Mouse (Mus musculus): ENCODE results near the gene Trak1. TPM values are rescaled to one million over a fixed set of nuclear protein-coding genes. Genes with fewer than 3 reads are reported as not detected.

Trak1 gene
- polyA plus RNA-seq, 1 experiment: 44.1 TPM

DNA sequence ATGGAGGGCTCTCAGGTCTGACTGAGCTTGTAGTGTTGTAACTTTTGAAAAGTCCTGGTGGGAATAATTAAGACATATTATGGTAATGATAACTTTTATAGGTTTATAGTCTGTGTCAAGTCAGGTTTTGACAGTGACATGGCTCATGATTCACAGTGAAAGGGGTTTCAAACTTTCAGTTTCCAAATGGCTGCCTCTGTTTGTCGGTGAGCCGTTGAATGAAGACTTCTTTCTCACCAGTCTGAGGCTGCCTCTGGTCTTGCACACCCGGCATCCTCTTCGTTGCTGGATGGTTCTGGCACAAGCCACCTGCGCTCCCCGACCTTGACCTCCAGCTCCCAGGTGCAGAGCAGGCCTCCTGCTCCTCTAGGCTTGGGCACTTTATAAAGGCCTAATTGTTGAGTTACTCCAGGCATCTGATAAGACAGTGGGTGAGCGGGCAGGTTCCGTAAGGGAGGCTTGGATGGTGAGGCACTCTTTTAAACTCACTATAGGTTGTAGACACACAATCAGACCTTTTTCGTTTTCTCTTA is 2.0 kb downstream of the Trak1 start:
- H3K36me3 ChIP-seq (ENCODE audit: control insufficient read depth, insufficient read depth, low read length, poor library complexity, severe bottlenecking): no peaks in the 10 kb centered on the region
- no peak overlapping the region for H3K4me3 ChIP-seq (ENCODE audit: low read depth, low read length)
- TF ChIP-seq CTCF (IDR thresholded peaks at IDR 0.05; ENCODE audit: low read depth, low read length) (no peak), EP300 (IDR thresholded peaks at IDR 0.05; ENCODE audit: insufficient read depth, low read depth, low read length) (peak; percentile 76; the same call in 1 of the 2 replicates)
- no peak overlapping the region for H3K9ac ChIP-seq (ENCODE audit: low read depth, poor library complexity, severe bottlenecking)
- H3K27ac ChIP-seq (ENCODE audit: insufficient read depth, low read length): no peak overlapping the region
- H3K27me3 ChIP-seq (ENCODE audit: control insufficient read depth, insufficient read depth, low read length, poor library complexity, severe bottlenecking): no peaks in the 10 kb centered on the region
- H3K9me3 ChIP-seq (replicated peaks; ENCODE audit: control insufficient read depth, insufficient read depth, low read length, poor library complexity, severe bottlenecking): no peaks in the 10 kb centered on the region
- H3K4me1 ChIP-seq (ENCODE audit: control insufficient read depth, insufficient read depth, low read length): peaks cover 7% of the 10 kb centered on the region

DNA sequence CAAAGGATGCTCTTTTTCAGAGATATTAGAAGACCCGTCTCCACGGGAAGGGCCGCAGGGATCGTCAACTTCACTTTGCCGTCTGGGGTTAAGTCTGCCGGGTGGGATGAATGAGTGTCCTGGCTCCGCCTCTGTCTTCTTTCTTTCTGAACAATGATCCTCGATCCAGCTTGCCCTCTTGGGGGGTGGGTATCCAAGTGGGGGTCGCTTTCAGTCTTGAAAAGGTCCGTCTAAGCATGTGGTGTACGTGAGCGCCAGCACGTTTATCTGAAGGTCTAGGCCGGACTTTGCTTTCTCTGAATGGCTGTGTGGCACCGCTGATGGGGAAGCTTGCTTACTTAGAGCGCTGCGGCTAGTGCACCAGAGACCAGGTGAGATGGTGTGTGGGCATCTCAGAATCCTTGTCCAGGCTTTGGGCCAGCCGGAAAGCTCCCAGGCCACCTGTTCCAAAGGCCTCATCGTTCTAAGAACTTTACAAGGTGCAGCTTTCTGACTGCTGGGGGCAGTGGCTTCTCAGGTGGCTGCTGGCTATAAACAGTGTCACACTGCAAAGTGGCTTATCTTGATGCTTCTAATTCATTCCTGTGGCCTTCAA is 2.8 kb downstream of the Trak1 start:
- Histone ChIP-seq H3K9ac (ENCODE audit: low read depth, poor library complexity, severe bottlenecking) (no peak overlapping the region), H3K4me1 (ENCODE audit: control insufficient read depth, insufficient read depth, low read length) (peaks cover 7% of the 10 kb centered on the region), H3K36me3 (ENCODE audit: control insufficient read depth, insufficient read depth, low read length, poor library complexity, severe bottlenecking) (no peaks in the 10 kb centered on the region), H3K4me3 (ENCODE audit: low read depth, low read length) (peak overlapping the region; percentile 22), H3K27me3 (ENCODE audit: control insufficient read depth, insufficient read depth, low read length, poor library complexity, severe bottlenecking) (no peaks in the 10 kb centered on the region), H3K27ac (ENCODE audit: insufficient read depth, low read length) (no peak overlapping the region), H3K9me3 (replicated peaks; ENCODE audit: control insufficient read depth, insufficient read depth, low read length, poor library complexity, severe bottlenecking) (no peaks in the 10 kb centered on the region)
- TF ChIP-seq POLR2A (IDR thresholded peaks at IDR 0.05; ENCODE audit: insufficient read depth, low read length) (no peak), CTCF (IDR thresholded peaks at IDR 0.05; ENCODE audit: low read depth, low read length) (no peak), EP300 (IDR thresholded peaks at IDR 0.05; ENCODE audit: insufficient read depth, low read depth, low read length) (no peak)

DNA sequence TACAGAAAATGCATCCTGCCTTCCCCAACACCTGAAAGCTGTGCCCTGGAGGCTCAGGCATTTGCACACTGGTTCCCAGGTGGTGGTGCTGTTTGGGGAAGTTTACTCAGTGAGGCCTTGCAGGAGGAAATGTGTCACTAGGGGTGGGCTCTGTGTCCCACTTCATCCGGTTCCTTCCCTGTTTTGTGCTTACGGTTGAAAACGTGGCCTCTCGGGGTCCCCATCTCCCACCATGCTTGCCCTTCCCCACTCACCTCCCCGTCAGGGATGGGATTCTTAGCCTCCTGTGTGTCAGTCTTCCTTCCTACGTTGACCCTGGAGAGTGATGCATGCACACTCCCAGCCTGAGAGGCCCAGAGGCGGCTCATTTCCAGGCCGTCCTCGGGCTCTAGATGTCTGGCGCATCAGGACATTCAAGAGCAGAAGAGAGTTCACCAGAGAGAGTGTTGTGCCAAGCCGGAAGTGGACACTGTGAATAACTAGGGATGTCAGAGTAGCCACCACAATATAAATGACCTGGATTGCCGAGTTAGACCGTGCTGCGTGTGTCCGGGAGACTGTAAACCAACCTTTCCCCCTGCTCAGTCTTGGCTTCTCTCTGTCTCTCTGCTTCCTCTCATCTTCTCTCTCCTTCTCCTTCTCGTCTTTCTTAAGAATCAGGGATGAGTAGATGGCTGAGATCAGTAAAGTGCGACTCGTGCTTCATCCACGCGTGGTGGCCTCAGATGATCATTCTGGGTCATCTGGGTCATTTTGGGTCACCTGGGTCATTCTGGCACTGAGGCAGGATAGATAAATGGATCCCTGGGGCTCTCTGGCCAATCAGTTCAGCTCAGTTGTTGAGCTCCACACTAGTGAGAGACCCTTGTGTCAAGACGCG is 4.0 kb downstream of the Trak1 start:
- peak overlapping the region; percentile 27 for H3K27ac ChIP-seq (ENCODE audit: insufficient read depth, low read length)

DNA sequence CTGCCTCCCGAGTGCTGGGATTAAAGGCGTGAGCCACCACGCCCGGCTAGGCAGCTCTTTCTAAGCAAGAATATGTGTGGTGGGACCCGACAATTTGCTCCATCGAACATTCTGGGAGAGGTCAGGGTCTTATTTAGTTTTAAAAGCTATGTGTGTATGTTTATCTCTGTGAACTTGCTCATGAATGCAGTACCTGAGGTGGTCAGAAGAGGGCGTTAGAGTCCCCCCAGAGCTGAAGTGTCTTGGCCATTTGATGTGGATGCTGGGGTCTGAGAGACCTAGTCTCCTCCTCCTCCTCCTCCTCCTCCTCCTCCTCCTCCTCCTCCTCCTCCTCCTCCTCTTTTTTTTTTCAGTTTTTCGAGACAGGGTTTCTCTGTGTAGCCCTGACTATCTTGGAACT is 5.2 kb downstream of the Trak1 start:
- H3K9me3 ChIP-seq (replicated peaks; ENCODE audit: control insufficient read depth, insufficient read depth, low read length, poor library complexity, severe bottlenecking): no peaks in the 10 kb centered on the region
- no peak overlapping the region for H3K27ac ChIP-seq (ENCODE audit: insufficient read depth, low read length)
- H3K4me1 ChIP-seq (ENCODE audit: control insufficient read depth, insufficient read depth, low read length): peaks cover 8% of the 10 kb centered on the region
- H3K36me3 ChIP-seq (ENCODE audit: control insufficient read depth, insufficient read depth, low read length, poor library complexity, severe bottlenecking): no peaks in the 10 kb centered on the region
- no peaks in the 10 kb centered on the region for H3K27me3 ChIP-seq (ENCODE audit: control insufficient read depth, insufficient read depth, low read length, poor library complexity, severe bottlenecking)
- TF ChIP-seq EP300 (IDR thresholded peaks at IDR 0.05; ENCODE audit: insufficient read depth, low read depth, low read length) (no peak), POLR2A (IDR thresholded peaks at IDR 0.05; ENCODE audit: insufficient read depth, low read length) (no peak), CTCF (IDR thresholded peaks at IDR 0.05; ENCODE audit: low read depth, low read length) (peak; percentile 48)
- H3K4me3 ChIP-seq (ENCODE audit: low read depth, low read length): no peak overlapping the region
- H3K9ac ChIP-seq (ENCODE audit: low read depth, poor library complexity, severe bottlenecking): no peak overlapping the region

More for the DNA sequence above, 4.0 kb downstream of the Trak1 start:
- Histone ChIP-seq H3K9ac (ENCODE audit: low read depth, poor library complexity, severe bottlenecking) (no peak overlapping the region), H3K4me3 (ENCODE audit: low read depth, low read length) (peak overlapping the region; percentile 53), H3K36me3 (ENCODE audit: control insufficient read depth, insufficient read depth, low read length, poor library complexity, severe bottlenecking) (no peaks in the 10 kb centered on the region), H3K27me3 (ENCODE audit: control insufficient read depth, insufficient read depth, low read length, poor library complexity, severe bottlenecking) (no peaks in the 10 kb centered on the region), H3K9me3 (replicated peaks; ENCODE audit: control insufficient read depth, insufficient read depth, low read length, poor library complexity, severe bottlenecking) (no peaks in the 10 kb centered on the region), H3K4me1 (ENCODE audit: control insufficient read depth, insufficient read depth, low read length) (peaks cover 7% of the 10 kb centered on the region)
- TF ChIP-seq CTCF (IDR thresholded peaks at IDR 0.05; ENCODE audit: low read depth, low read length) (peak; percentile 12), POLR2A (IDR thresholded peaks at IDR 0.05; ENCODE audit: insufficient read depth, low read length) (no peak), EP300 (IDR thresholded peaks at IDR 0.05; ENCODE audit: insufficient read depth, low read depth, low read length) (peak; percentile 93)

DNA sequence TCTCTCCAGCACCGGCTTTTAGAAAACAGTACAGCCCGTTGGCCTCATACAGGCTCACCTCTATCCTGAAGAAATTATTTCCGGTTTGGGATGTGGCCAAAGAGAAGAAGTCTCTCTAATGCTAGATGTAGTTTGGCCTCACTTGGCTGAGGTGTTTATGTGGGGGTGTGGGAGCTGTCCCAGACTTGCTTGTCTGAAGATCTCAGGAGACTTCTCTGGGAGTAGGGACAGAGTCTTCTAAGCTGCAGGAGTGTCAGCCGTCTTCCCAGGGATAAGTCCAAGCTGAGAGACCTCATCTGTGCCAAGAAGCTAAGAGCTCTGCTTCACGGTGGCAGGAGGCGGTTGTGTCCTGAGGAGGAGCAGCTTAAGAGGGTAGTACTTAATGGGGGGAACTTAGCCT is 5.8 kb downstream of the Trak1 start:
- peaks cover 10% of the 10 kb centered on the region for H3K4me1 ChIP-seq (ENCODE audit: control insufficient read depth, insufficient read depth, low read length)
- H3K36me3 ChIP-seq (ENCODE audit: control insufficient read depth, insufficient read depth, low read length, poor library complexity, severe bottlenecking): no peaks in the 10 kb centered on the region
- no peaks in the 10 kb centered on the region for H3K9me3 ChIP-seq (replicated peaks; ENCODE audit: control insufficient read depth, insufficient read depth, low read length, poor library complexity, severe bottlenecking)
- H3K4me3 ChIP-seq (ENCODE audit: low read depth, low read length): no peak overlapping the region
- TF ChIP-seq EP300 (IDR thresholded peaks at IDR 0.05; ENCODE audit: insufficient read depth, low read depth, low read length) (no peak), CTCF (IDR thresholded peaks at IDR 0.05; ENCODE audit: low read depth, low read length) (no peak)
- H3K9ac ChIP-seq (ENCODE audit: low read depth, poor library complexity, severe bottlenecking): no peak overlapping the region
- H3K27ac ChIP-seq (ENCODE audit: insufficient read depth, low read length): no peak overlapping the region
- no peaks in the 10 kb centered on the region for H3K27me3 ChIP-seq (ENCODE audit: control insufficient read depth, insufficient read depth, low read length, poor library complexity, severe bottlenecking)

DNA sequence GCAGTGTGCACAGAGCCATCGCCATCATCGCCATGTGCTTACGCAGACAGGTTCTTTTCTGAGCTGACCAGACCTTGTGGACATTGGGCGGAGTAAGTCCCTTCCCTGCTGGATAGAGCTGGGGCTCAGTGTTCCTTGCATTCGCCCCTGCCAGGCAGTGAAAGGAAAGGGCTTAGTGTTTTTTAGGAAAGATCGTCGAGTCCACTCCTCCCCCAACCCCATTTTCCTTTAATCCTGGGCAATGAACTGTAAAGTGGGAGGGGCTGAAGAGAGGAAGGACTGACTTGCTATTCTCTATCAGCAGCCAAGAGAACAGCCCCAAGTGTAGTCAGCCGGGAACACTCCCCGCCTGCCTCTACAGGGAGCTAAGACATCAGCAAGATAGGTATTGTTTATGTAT is 6.4 kb downstream of the Trak1 start:
- Histone ChIP-seq H3K9ac (ENCODE audit: low read depth, poor library complexity, severe bottlenecking) (no peak overlapping the region), H3K27ac (ENCODE audit: insufficient read depth, low read length) (peak overlapping the region; percentile 7; the same call in 1 of the 2 replicates), H3K4me1 (ENCODE audit: control insufficient read depth, insufficient read depth, low read length) (peaks cover 12% of the 10 kb centered on the region), H3K4me3 (ENCODE audit: low read depth, low read length) (no peak overlapping the region), H3K36me3 (ENCODE audit: control insufficient read depth, insufficient read depth, low read length, poor library complexity, severe bottlenecking) (no peaks in the 10 kb centered on the region), H3K9me3 (replicated peaks; ENCODE audit: control insufficient read depth, insufficient read depth, low read length, poor library complexity, severe bottlenecking) (no peaks in the 10 kb centered on the region), H3K27me3 (ENCODE audit: control insufficient read depth, insufficient read depth, low read length, poor library complexity, severe bottlenecking) (no peaks in the 10 kb centered on the region)
- TF ChIP-seq CTCF (IDR thresholded peaks at IDR 0.05; ENCODE audit: low read depth, low read length) (no peak), EP300 (IDR thresholded peaks at IDR 0.05; ENCODE audit: insufficient read depth, low read depth, low read length) (no peak), POLR2A (IDR thresholded peaks at IDR 0.05; ENCODE audit: insufficient read depth, low read length) (no peak)

All from ES-Bruce4 (cell line).